Mouse (Mus musculus) G1E-ER4 (cell line): Measurements from ENCODE around the gene Ttc26. TPM values are rescaled to one million over a fixed set of nuclear protein-coding genes. Genes with fewer than 3 reads are reported as not detected.

Source experiments
- GATA1 ChIP-seq: IDR thresholded peaks from one replicate; pipeline ENCODE4 v1.8.0; 2012; ENCODE audit warnings: low read length, inconsistent platforms
- polyA plus RNA-seq: library from polyadenylated mRNA; stranded (reverse); fragments of >175 nt; gene quantifications from 2 replicates; pipeline ENCODE4 v1.2.3, GENCODE M21; 2012

Ttc26 gene
- polyA plus RNA-seq, 1 experiment: 0.06 TPM

DNA sequence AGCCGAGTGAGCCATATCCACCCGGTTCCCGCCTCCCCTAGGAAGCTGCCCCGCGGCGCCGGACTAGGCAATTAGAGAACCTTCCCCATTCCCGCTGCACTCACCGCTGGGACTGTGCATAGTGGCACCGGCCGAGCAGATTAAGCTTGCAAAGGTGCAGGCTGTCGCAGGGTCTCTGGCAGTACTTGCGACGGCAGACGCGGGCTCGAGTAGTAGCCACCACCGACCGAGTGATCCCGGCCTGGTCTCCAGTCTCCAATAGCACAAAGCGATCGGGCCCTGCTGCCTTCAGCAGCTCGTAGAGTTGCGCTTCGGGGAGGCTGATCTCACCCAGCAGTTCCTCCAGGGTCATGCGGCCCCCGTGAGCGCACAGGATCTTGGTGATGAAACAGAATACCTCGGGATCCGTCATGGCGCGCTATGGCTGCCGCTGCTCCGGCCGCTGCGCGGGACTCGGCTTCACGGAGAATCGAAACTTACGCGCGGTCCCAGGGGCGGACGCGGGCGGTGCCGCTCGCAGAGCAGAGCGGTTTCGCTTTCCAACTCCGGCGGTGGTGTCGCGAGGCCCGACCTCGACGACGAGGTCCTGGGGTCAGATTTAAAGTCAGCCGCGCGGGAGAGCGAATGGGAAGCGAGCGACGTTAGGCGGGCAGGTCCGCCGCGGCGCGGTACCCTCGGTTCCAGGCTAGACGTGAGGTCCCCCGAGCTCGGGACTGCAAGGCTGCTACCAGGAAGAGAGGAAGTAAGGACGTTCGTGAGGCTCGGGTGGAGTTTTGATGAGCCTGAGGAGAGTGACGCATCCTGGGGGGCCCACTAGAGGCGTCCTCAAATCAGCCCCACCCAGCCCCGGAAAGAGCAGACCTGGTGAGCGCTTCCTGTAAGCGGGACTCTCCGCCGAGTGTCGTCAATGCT, 27.2 kb upstream of the Ttc26 start, which contains the start of gene Zc3hav1:
Zc3hav1 (minus strand) TSS at position 793 of the 912 bp plus-strand sequence.
- no peak for TF ChIP-seq GATA1

- no peak for TF ChIP-seq GATA1
These were observed 26.4 kb upstream of the Ttc26 start for GRCm38 (mm10) chr6:38354723-38355353.

DNA sequence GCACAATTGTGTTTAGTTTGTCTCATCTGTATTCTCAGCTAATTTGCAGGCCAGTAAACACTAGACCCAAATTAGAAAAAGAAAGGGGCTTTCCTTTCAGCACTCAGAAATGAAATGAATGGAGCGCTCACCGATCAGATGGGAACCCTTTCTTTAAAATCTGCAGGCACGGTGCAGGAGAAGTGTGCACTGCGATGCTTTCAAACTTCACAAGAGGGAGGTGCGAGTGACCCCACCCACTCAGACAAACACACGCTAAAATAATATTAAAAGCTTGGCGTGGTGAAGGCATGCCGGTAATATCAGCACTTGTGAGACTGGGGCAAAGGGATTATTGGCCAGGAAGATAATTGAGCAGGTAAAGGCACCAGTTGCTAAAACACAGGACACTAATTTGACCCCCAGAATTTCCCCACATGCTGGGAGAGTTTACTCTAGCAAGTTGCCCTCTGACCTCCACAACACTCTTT, 25.9 kb upstream of the Ttc26 start:
- no peak for TF ChIP-seq GATA1

GRCm38 (mm10) chr6:38355862-38356261, 25.4 kb upstream of the Ttc26 start:
- no peak for TF ChIP-seq GATA1

GRCm38 (mm10) chr6:38357603-38358252, 23.5 kb upstream of the Ttc26 start:
- no peak for TF ChIP-seq GATA1

- no peak for TF ChIP-seq GATA1
These were observed 22.8 kb upstream of the Ttc26 start for GRCm38 (mm10) chr6:38358253-38359027.

DNA sequence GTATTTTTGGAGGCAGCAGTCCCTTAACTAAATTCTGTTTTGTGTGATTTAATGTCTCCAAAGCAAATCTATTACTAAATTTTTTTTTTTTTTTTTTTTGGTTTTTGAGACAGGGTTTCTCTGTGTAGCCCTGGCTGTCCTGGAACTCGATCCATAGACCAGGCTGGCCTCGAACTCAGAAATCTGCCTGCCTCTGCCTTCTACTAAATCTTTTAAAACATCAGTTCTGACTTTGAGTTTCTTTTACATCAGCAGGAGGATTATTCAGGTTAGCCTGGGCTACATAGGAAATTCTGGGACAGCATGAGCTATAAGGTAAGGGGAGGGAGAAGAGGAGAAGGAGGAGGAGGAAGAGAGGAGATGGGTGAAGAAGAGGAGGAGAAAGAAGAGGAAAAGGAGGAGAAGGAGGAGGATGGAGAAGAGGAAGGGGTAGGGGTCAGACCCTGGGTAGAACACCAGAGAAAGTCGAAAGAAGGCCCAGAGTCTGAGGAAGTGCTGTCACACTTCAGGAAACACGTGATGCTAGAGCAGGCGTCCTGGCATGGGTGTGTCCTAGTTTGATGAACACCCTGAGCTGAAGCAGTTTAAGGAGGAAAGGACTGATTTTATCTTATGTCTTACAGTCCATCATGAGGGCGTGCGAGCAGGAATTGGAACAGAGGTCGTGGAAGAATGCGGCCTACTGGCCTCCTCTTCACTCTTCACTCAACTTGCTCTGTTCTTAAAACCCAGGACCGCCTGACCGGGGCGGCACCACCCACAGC, 21.4 kb upstream of the Ttc26 start:
- TF ChIP-seq GATA1: no peak

DNA sequence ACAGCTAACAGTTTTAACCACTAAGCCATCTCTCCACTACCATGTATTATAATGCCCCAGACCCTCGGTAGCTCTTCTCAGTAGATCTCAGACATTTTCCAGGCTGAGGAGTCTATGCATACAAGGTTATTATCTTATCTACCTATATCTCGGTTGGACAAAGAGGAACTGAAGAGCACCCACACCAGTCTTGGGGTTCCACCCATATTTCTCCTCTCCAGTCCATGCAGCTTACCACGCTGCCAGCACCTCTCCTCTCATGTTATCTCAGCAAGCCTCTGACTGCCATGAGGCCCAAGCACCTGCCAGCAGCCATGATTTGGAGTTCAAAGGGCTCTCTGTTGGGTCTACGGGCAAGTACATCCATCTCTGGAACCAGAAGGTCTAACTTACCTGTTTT, 20.2 kb upstream of the Ttc26 start:
- TF ChIP-seq GATA1: no peak

- TF ChIP-seq GATA1: no peak
These were observed 19.3 kb upstream of the Ttc26 start for GRCm38 (mm10) chr6:38361937-38362336.

GRCm38 (mm10) chr6:38363370-38363769, 17.9 kb upstream of the Ttc26 start:
- TF ChIP-seq GATA1: no peak

DNA sequence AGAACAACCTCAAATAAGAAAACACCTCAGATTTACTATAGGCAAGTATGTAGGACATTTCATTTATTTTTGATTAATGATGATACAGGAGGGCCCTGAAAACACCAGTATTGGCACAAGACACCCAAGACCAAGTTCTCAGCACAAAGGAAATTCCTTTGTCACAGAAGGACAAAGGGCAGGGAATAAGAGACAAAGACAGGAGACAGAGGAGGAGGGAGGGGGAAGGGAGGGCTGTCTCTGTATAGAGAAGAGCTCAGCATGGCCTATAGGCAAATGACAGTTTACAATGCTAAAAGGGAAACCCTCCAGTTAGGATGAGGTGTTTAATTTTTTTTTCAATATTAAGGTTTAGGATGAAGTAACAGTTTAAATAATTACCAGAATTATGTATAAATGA, 17.1 kb upstream of the Ttc26 start:
- no peak for TF ChIP-seq GATA1

DNA sequence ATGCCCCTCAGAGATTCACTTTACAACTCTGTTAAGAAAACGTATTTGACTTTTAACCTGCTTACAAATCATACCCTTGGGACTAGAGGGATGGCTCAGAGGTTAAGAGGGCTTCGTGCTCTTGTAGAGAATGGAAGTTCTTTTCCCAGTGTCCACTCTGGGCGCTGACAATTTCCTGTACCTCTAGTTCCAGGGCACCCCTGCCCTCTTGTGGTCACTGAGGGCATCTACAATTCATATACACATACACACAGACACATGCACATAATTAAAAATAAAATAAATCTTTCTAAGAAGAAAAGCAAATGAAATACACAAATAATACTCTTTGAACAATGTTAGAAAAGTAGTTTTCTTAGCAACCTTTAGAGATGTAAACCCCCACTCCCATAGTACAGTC, 11.3 kb upstream of the Ttc26 start:
- TF ChIP-seq GATA1: no peak

DNA sequence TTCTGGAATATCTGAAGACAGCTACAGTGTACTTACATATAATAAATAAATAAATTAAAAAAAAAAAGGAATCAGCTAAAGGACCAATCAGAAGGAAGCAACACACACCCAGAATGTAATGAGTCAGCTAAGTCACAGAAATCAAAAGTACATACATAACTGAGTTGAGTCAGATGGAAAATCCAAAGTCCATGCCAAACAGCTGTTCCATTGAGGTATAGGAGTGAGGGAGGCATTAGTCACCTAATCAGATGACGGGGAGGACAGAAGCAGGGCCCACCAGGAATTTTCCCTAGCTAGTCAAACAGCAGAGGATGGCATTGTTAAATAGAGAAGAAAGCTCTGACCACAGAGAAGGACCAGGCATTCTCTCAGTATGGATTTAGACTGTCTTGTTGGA, 7.0 kb upstream of the Ttc26 start:
- TF ChIP-seq GATA1: no peak

DNA sequence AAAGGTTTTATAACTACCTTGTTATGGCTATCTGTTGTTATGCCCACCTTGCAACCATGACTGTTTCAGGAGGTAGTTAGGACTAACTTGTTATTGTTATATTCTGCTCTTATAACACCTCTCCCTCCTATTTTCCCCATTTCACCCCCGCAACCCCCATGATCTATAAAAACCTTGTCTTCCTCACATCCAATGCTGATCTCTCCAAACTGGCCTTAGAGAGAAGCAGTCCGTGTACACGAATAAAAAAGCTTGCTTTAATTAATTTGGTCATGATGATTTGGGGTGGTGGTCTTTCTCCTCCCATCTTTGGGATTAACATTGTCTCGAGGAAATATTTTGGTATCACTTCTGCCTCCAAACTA, 523 bp upstream of the Ttc26 start:
- TF ChIP-seq GATA1: no peak

GRCm38 (mm10) chr6:38389671-38390070, 8.4 kb downstream of the Ttc26 start:
- TF ChIP-seq GATA1: no peak
